Mouse (Mus musculus): Measurements from ENCODE around the gene Stk11.

Stk11 gene

GRCm38 (mm10) chr10:80144159-80144558 is 28.6 kb downstream of the Stk11 start:
- 71% methylated on average over 12 of the region's 12 CpGs for WGBS

DNA sequence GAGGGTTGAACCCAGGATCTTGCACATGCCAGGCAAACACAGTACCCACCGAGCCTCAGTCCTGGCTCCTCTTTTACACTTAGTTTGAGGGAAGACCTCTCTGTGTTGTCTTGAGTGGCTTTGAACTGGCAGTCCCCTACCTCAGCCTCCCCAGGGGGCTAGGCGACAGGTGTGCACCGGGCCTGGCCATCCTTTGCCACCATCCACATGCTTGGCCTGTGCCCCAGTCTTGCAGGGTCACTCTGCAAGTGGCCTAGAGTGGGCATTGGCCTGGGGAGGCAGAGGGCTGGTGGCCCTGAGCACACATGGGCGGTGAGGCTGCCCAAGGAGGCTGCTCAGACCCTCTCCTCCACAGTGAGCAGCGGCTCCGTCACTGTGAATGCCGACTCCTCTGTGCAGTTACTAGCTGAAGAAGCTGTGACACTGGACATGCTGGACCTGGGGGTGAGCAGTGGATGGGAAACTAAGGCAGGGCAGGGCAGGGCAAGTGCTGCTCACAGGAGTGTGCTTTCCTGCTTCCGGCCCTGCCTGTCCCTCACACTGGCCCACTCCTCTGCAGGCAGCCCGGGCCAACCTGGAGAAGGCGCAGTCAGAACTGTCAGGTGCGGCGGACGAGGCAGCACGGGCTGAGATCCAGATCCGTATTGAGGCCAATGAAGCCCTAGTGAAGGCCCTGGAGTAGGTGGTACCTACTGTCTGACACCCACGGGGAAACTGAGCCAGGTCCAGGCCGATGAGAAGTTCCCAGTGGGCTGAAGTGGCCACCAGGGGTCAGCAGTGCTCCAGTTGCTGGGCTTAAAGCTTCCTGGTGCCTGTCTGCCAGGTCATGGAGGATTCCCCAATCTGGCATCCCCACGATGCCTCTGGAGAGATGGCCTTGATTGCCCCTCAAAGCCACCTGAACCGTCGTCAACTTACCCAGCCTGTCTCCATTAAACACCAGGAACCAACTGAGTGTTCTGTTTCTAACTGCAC is 29.5 kb downstream of the Stk11 start:
- 52% methylated on average over 20 of the region's 20 CpGs for WGBS

DNA sequence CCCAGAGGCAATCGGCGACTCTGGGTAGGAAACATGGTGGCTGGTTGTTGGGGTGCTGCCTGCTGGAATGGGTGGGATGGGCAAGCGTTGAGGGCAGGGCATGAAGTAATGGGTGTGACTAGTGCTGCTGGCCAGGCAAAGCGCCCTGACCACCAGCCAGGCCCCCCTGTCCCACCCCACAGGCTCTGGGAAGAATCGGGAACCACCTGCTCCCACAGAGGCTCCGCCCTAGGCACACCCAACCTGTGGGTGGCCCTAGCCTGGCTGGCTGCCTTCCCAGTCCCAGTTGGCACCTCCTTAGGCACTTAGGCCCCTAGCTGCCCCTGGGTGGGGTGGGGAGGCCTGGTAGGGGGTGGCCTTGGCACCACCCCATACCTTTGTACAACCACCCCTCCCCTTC is 30.3 kb downstream of the Stk11 start:
- WGBS: 38% methylated on average over 6 of the region's 6 CpGs

- 72% methylated on average over 4 of the region's 4 CpGs for WGBS
Observed at GRCm38 (mm10) chr10:80146568-80147011, 31.0 kb downstream of the Stk11 start.

DNA sequence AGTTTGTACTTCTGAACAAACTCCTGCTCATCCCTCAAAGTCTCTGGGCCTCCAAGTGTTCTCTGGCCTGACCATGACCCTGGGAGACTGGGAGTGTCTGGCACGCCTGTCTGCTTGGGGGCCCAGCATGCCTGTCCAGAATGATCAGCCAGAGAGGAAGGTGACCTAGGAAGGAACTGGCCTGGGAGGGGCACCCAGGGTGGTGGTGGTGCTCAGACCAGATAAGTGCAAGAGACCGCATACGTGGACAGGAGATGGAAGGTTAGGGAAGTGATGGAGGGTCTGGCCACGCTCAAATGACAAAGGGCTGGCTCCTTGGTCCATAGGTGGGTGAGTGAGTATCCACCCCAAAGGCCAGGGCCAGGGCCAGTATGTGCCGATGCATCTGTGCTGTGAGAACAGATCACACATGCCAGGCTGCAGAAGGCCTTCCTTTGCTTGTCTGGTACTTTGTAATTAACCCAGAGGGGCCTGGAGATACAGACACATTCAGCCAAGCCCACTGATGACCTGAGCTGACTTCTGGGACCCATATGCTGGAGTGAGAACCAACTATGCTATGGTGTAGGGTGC is 31.6 kb downstream of the Stk11 start:
- 63% methylated on average over 5 of the region's 5 CpGs for WGBS

GRCm38 (mm10) chr10:80147719-80148601 is 32.4 kb downstream of the Stk11 start, which contains the start of gene Midn:
Midn (plus strand) TSS chr10:80148272.
- under 1% methylated on average over 42 of the region's 42 CpGs for WGBS

- WGBS: under 1% methylated on average over 57 of the region's 57 CpGs
Observed at GRCm38 (mm10) chr10:80148610-80149290, 33.1 kb downstream of the Stk11 start.

DNA sequence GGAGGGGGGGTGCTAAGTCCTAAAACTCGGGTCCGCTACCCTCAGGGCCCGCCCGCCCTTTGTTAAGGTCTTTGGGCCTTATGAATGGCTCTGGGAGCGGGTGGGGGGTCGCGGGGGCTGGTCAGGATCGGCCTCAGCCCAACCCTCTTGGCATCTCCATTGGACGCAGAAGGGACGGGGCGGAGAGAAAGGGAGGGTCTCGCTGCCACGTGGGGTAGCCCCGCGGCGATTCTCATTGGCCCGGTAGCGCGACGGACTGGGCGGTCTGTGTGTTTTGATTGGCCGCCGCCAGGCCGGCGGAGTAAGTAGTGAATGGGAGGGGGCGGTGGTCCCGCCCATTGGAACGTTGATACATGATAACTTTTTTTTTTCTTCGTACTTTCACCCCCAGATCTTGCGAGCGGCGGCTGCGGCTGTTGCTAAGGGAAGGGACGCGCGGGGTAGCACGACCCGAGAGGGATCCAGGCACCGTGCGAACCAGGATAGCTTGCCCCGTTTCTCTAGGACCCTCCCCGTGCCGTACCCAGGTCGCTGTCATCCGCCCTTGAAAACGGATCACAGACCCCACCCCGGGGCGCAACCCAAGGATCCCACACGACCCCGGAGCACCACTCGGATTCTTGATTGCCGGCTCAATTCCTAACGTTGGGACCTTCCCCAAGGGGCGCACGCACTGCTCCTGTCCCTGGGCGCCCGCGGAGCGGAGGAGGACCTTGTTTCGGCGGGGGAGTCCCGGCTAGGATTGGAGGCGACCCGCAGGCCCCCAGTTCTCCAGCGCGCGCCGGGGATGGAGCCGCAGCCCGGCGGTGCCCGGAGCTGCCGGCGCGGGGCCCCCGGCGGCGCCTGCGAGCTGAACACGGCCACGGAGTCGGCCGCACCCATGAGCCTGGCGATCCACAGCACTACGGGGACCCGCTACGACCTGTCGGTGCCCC is 34.0 kb downstream of the Stk11 start:
- whole genome bisulfite sequencing: under 1% methylated on average over 88 of the region's 88 CpGs

DNA sequence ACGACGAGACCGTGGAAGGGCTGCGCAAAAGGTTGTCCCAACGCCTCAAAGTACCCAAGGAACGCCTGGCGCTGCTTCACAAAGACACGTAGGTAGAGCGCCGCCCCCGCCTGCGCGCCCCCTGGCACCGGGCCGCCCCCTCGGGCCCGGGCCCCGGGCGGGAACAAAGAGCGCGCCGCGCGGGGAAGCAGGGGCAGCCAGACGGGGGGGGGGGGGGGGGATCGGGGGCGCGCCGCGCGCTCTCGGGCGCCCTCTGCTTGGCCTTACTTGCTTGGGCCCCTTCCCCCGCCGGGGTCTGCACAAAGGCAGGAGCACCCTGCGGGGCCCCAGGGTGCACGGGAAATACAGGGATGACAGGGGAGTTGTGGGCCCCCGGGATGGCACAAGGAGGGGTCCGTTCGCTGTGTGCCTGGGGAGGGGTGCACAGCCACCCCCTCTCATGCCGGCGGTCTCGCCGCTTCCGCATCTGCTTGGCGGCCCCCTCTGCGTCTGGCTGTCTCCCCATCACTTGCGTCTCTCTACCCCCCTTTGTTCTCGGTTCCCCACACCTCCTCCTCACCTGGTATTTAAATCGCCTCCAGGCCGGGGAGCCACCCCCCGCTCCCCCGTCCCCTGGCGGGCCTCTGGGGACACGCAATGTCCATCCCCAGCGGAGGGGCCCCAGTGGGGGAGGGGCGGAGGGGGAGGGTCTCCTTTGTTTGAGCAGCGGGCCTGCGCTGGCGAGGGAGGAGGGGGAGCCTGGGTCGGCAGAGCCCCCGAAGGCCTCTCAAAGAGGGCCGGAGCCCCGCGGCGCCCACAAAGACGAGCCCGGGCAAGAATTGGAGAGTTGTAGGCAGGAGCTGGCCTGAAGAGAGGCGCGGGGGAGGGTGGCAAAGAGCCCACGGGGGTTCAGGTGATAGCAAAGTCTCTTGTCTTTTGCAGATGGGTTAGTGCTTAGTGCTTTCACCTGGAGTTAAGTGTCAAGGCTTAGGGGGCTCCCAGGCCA is 34.9 kb downstream of the Stk11 start:
- under 1% methylated on average over 60 of the region's 71 CpGs for WGBS

- 9% methylated on average over 26 of the region's 26 CpGs for WGBS
Observed at GRCm38 (mm10) chr10:80151211-80152034, 35.8 kb downstream of the Stk11 start.

DNA sequence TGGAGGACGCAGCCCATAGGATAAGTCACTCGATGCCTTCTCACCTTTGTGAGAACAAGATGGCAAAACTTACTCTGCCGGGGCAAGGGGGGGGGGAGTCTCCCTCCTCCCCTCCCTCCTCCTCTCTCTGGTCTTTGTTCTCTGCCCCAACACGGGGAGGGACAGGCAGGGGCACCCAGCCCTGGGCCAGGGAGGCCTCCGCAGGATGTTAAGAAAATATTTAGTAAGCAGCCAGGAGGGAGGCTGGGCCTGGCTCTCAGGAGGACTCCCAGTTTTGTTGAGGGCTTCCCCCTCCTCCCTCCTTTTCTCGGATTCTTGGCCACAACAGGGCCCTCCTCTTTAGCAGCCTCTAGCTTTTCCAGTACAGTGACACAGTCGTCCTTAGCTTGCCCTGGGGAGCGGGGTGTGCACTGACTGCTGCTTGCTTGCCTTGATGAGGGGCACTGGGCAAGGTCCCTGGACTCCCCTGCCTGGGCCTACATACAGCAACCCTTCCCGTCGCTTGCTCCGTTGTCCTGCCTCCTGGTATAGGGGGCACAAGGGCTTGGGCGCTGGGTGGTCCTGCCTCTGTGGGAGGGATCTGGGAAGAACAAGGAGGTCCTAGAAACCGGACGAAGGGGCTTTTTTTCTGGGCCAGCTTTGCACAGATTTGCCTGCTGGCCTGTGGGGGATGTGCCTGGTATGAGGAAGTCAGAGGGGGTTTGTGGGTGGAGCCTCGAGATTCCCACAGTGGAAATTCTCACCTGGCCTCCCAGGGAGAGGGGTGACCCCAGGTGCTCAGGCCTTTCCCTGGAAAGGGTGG is 36.7 kb downstream of the Stk11 start:
- WGBS: 13% methylated on average over 15 of the region's 15 CpGs

DNA sequence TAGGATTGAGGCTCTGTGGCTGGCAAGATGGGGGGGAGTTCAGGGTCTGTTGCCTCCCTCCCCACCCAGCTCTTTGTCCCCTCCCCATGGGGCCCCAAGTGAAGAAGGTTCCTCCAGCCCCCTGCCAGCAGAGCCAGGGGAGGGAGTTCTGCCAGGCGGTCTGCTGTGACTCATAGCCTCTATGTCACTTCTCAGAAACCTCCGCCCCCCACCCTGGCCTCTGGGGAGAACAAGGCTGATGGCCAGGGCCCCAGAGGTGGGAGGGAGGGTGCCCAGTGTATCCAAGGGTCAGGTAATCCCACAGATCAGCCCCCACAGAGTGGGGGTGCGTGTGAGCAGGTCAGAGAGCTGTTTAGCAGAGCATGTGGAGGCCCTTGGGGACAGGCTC is 37.3 kb downstream of the Stk11 start:
- 21% methylated on average over 3 of the region's 3 CpGs for WGBS

- WGBS: 69% methylated on average over 19 of the region's 19 CpGs
Observed at GRCm38 (mm10) chr10:80153713-80154112, 38.1 kb downstream of the Stk11 start.

DNA sequence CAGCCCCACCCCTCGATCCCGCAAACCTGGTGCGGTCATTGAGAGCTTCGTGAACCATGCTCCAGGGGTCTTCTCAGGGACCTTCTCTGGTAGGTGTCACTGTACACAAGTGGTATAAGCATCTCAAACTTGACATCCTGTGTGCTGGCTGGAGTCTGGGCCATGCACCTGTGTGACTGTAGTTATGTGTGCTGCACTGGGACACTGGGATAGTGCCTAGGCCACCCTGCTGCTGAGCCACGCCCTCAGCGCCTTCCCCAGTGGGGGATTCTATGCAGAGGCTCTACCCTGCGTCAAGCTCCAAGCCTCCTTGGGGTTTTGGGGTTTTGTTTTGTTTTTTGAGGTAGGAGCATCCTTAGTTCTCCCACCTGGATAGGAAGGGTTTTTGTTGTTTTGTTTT is 38.8 kb downstream of the Stk11 start:
- WGBS: 64% methylated on average over 7 of the region's 7 CpGs

DNA sequence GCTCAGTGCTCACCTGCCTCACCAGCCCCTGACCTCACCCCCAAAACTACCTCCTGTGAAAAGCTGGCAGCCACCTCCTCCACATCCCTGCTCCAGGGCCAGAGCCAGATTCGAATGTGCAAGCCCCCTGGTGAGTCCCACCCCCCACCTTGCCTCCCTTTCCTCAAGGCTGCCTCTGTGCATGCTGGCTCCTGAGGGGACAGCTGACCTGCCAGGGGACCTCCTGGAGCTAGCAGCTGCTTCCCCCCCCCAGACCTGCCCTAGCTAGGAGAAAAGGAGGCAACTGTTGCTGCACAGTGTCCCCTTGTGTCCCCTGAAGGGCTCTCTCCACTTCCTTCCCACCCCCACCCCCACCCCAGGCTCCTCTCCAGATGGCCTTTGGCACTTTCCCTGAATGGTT is 39.7 kb downstream of the Stk11 start:
- WGBS: 31% methylated on average over 1 of the region's 1 CpGs

- WGBS: 52% methylated on average over 29 of the region's 29 CpGs
Observed at GRCm38 (mm10) chr10:80156002-80156751, 40.6 kb downstream of the Stk11 start.

- WGBS: 27% methylated on average over 7 of the region's 7 CpGs
Observed at GRCm38 (mm10) chr10:80156752-80157053, 41.1 kb downstream of the Stk11 start.

Data from cerebral cortex, adult 2 months (tissue).